Mouse (Mus musculus): ENCODE measurements at regions not wholly inside any gene's neighbourhood (a gene's known extent, or its start where the extent isn't known, plus 50 kb on each side); places are given as distances from the start of the nearest gene placed in this dataset.
A peak's percentile ranks its signal among the peaks of the same experiment; 100 is the strongest.

GRCm38 (mm10) chr9:59232682-59233081 lies 58.7 kb upstream of the Adpgk start:
- DNase-seq (ENCODE audit: low spot score), result no peak

DNA sequence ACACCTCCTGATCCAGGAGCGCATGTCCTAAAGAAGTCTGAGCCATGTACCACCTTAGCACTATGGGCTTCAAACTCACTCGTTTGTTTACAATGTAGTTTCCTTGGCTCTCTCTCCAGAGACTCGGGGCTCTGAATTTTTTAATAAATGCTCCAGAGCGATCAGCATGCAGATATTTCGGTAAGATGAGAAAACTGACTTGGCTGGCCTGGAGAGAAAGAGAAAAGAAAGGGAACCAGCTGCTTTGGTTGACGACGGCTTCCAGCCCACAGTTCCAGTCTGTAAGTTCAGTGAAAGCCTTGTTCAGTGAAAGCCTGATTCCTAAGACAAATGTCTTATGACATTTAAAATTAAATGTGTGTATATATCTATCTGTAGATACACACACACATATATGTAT lies 59.4 kb upstream of the Adpgk start:
- DNase-seq (ENCODE audit: low spot score), result no peak

GRCm38 (mm10) chr9:59231186-59231585 lies 60.2 kb upstream of the Adpgk start:
- no peak for DNase-seq (ENCODE audit: low spot score)

DNA sequence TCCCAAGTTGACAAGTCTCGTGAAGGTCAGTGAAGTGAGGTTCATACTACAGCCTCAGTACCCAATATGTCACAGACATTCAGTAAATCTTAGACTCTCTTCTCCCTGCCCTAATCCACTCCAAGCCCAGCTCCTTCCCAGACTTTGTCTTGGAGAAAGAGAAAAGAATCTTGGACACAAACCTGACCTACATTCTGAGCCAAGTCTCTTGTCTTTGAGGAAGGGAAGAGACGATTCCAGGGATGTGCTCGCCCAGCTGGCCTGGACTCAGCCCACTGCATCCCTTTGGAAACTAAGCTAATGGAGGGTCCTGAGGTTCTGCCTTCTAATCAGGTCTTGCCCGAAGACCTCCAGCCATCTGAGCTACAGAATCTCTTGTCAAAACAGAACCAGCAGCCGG lies 61.2 kb upstream of the Adpgk start:
- DNase-seq (ENCODE audit: low spot score), result no peak

DNA sequence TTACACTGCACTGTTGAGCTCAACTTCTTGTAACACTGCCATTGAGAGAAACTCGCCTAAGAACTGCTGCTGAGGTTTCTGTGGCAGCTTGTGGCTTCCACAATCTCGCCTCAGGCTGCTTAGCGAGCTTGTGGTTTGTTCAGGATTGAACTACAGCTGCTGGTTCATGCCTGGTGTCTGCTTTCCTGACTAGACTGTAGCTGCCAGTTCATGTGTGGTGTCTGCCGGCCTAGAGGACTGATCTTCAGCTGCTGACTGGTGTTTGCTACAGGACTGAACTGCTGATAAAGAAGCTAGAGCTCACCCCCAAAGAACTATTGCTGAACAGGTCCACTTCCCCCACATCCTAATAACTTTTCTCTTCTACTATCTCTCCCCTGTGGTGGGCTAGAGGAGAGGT lies 63.4 kb upstream of the Adpgk start:
- DNase-seq (ENCODE audit: low spot score), result no peak

GRCm38 (mm10) chr9:59226361-59226760 lies 65.0 kb upstream of the Adpgk start:
- DNase-seq (ENCODE audit: low spot score), result no peak

DNA sequence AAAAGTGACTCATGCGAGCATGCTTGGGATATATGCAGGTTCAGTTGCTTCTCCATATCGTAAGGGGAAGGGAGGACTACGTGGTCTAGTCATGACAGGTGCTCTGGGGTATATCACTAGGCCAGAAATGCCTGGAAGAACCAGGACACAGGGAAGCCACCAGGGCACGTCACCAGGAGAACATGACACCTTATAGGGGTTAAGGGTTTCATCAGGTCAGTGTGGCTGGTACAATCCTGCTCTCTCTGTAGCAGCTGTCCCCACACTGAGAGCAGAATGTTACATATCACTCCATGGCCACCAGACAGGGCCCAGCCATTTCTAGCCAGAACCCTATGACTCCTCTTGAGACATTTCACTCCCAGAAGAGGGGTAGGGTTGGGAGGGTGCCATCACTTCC lies 72.1 kb upstream of the Adpgk start:
- DNase-seq (ENCODE audit: low spot score), result no peak

- no peak for DNase-seq (ENCODE audit: low spot score)
These were observed 88.5 kb upstream of the Adpgk start for GRCm38 (mm10) chr9:59202654-59203514.

GRCm38 (mm10) chr9:59199495-59200196 lies 91.7 kb upstream of the Adpgk start:
- DNase-seq (ENCODE audit: low spot score), result no peak

DNA sequence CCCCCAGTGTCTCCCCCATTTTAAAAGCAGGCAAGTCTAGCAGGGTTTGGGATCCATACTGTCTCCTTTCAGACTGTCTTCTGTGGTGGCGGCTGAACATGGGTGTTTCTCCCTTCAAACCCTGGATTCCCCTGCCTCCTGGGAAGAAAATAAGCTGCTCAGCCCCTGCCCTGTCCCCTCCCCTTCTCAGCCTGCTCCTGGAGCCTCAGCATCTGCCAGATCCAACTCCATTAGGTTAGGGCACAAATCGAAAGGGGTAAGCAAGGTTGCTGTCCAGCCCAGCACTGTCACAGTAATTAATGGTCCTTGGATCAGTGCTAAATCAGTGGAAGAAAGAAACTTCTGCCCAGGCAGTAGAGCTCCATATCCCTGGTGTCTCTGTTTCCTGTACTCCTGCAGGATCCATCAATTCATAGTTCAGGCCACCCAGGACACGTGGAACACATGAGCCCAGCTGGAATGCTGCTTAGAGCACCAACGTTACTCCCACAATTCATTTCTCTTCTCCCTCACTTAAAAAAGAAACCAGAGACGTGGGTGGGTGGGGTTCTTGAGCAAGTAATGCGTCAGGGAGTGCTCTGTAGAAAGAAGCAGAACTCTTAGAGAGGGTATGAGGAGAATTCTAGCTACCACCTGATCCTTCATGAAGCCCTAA lies 93.0 kb upstream of the Adpgk start:
- DNase-seq (ENCODE audit: low spot score), result no peak

- peak; percentile 50 for DNase-seq (ENCODE audit: low spot score)
These were observed 93.9 kb upstream of the Adpgk start for GRCm38 (mm10) chr9:59197506-59197905.

- no peak for DNase-seq (ENCODE audit: low spot score)
These were observed 97.4 kb upstream of the Adpgk start for GRCm38 (mm10) chr9:59193971-59194370.

DNA sequence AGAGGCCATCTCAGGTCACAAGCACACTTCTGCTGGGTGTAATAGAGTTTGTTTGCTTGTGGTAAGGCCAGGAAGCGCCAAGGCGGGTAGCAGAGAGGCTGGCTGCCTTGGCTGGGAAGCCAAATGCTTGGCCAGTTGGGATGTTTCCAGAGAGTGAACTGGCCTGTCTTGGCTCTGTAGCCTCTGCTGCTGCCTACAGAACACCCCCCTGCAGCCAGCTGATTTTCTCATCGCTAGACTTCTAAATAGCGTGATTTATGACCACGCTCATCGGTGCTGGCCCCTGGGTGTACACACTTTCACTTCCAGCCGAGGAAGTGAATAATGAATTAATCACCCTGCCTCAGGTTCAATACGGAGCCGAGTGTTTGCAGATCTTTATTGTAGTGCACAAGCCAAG lies 102.2 kb upstream of the Adpgk start:
- DNase-seq (ENCODE audit: low spot score), result no peak

DNA sequence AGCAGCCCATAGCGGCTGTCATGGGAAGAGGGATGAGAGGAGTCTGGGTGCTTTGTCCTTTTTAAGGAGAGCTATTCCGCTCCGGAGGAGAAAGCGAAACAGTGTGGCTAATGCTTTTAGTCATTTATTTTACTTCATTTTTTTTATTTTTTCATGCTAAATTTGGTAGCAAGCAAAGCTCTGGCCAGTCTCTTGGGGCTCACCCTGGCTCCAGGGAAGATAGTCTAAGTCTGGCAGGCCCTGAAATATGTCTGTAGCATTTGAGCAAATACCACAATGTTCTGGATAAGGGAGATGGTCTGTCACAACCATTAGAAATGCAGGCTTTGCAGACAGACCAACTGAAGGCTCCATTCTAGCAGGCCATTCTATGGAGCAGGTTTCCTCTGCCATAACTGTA lies 102.9 kb upstream of the Adpgk start:
- no peak for DNase-seq (ENCODE audit: low spot score)

GRCm38 (mm10) chr9:59186326-59186725 lies 105.0 kb upstream of the Adpgk start:
- no peak for DNase-seq (ENCODE audit: low spot score)

GRCm38 (mm10) chr9:59184089-59184488 lies 107.3 kb upstream of the Adpgk start:
- no peak for DNase-seq (ENCODE audit: low spot score)

- DNase-seq (ENCODE audit: low spot score), result no peak
These were observed 108.5 kb upstream of the Adpgk start for GRCm38 (mm10) chr9:59182906-59183305.

DNA sequence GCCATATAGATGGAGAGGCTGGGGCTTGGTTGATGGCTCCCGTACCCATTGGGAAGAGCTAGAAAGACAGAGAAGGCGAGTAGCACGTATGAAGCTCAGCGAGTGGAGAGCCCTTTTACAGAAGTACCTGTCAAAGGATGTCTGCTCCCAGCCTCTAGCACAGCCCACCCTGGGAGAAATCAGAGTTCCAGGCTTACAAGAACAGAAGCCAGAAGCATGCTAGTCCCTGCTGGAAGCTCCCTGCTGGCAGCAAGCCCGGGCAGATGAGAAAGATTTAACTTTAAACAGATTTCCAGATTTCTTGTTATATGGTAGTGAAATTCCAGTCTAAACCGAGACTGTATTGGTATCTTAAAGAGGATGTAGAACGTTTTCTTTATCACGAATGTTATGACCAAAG lies 108.9 kb upstream of the Adpgk start:
- DNase-seq (ENCODE audit: low spot score), result no peak

GRCm38 (mm10) chr9:59171576-59171975 lies 119.8 kb upstream of the Adpgk start:
- no peak for DNase-seq (ENCODE audit: low spot score)

DNA sequence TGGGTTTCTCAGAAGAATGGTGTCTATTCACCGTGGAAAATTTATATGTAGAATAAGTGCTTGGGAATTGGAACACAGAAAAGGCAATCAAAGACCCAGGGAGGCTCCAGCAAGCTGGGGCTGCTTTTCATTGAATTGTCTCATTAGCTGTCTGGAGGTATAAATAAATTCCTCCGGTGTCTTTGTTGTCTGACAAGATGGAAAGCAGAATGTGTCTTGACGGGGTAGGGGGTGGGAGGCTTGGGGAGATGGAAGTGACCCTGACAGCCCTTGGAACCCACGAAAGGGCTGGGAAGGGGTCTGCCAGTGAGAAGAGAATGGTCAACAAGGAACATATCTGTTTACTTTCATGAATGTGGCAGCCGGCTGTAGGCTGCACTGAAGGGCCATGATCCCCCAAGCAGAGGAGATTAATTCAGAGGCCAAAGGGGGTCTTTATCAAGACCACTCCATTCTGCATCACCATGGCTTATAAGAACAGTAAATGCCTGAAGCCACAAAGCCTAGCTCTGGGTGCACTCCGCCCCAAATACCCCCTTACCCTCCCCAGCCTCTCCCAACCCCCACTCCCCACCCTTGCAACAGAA lies 127.2 kb upstream of the Neo1 start:
- no peak for DNase-seq (ENCODE audit: low spot score)

DNA sequence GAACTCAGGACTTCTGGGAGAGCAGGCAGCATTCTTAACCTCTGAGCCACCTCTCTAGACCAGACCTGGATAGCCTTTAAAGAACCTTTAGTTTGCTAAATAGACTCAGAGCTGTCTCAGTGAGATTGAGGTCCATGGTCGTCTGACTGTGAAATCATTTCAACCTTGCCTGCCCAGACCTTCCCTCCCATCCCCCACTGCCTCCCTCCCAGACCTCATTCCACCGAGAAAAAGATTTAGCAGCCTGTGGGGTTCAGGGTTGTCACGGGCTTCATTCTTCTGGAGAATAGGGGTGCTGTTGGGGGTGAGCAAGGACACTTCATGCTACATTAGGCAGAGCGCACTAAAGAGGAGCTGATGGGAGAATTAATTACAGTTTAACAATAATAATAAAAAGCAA lies 126.7 kb upstream of the Neo1 start:
- no peak for DNase-seq (ENCODE audit: low spot score)

- no peak for DNase-seq (ENCODE audit: low spot score)
These were observed 121.4 kb upstream of the Neo1 start for GRCm38 (mm10) chr9:59157663-59158062.

DNA sequence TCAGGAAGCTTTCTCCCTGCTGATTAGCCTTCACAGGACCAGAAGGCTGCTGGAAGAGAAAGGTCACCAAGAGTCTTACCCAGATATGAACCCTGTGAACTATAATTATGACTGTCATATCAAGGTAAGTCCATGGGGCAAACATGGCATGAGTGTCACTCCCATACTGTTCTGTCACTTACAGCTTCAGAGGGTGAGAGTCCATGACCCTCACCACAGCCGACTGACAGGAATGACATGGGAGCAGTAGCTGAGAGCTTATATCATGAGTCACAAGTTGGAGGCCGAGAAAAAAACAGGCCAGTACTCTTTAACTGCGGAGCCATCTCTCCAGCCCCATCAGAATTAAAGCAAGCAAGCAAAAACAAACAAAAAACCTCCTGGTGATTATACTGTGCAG lies 117.7 kb upstream of the Neo1 start:
- no peak for DNase-seq (ENCODE audit: low spot score)

All from left cerebral cortex, adult 11 months (tissue).